Mouse (Mus musculus): ENCODE measurements around the gene Agap1.

DNA sequence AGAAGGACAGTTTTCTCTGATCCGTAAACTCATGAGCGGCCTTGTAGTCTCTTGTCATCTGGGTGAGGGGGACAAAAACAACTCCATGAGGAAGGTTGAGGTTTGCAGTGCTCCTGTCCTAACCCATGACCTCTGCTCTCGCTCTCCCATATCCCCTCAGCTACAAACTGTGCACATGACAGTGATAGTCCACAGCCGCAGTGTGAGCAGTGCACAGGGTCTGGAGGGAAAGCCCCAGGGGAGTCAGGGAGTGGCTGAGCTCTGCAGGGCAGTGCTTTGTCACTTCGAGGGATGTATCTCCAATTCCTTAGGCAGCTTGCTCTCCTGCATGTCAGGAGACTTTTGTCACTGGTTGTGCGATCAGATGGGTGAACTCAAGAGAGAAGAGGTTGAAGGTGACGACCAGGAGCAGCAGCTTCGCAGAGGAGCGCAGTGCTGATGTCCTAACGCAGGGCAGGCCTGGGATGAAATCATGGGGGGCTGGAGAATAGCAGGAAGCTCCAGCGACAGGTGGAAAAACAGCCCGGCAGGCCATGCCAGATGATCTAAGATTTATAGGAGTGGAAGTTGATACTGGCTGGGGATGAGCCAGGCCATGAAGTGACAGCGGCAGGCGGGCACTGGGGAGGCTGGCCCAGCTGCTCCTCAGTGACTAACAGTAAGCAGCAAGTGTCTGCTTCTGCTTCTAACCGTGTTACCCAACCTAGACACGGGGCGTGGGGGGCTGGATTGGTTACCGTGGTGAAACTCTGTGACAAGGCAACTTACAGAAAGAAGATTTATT, 83.7 kb downstream of the Agap1 start:
- no peak for TF ChIP-seq CTCF (IDR thresholded peaks at IDR 0.05; ENCODE audit: low read depth)
- no peak for TF ChIP-seq EP300 (optimal IDR thresholded peaks at IDR 0.05)

All from stomach, postnatal 0 days (tissue).